Mouse (Mus musculus): Measurements from ENCODE around the gene Gm14698. TPM values are rescaled to one million over a fixed set of nuclear protein-coding genes. Genes with fewer than 3 reads are reported as not detected.
"Not testable (repeated sequence)": the region's sequence is repeated elsewhere in the genome, so short reads cannot be mapped to it uniquely, and the experiment has no call there.

Gene Gm14698
- total RNA-seq (2021), result 1 to 10 TPM; 2.7 to 3.4 TPM

GRCm38 (mm10) chrX:68821059-68821458, at the start of gene Gm14698:
TSS of gene Gm14698 (plus strand) at chrX:68821093.
- DNase-seq, result not testable (repeated sequence)

- not testable (repeated sequence) for DNase-seq
These were observed 444 bp upstream of the Gm14698 start for GRCm38 (mm10) chrX:68820449-68820848.

- no peak for DNase-seq
These were observed 18.9 kb downstream of the Gm14698 start for GRCm38 (mm10) chrX:68839548-68840444.

- no peak for DNase-seq
These were observed 44.3 kb downstream of the Gm14698 start for GRCm38 (mm10) chrX:68865145-68865544.

Other genes with a start within 250 kb of the Gm14698 start
- 10 to 100 TPM; 39.5 to 39.9 TPM for gene Fmr1, start 142.6 kb upstream of the Gm14698 start, total RNA-seq (2021)
- gene Fmr1nb, start 59.3 kb upstream of the Gm14698 start, total RNA-seq (2021), result 1 to 10 TPM in 1 of 2 experiments, under 1 TPM in 1; 0.54 to 3.8 TPM
- not detected for gene Gm6812, start 72.0 kb downstream of the Gm14698 start, total RNA-seq (2021)